Mouse (Mus musculus) forelimb bud, embryonic 11.5 days (tissue): ENCODE results near the gene Slc22a4.

ENCODE experiments used
- DNase-seq: peaks from one replicate; pipeline ENCODE4 v3.0.0-alpha.2; 2012; ENCODE audit warnings: low read depth, low spot score

The Slc22a4 gene

GRCm38 (mm10) chr11:54028044-54028951 lies at the start of gene Slc22a4:
Slc22a4 (minus strand) TSS chr11:54028090.
- DNase-seq, result peak; percentile 59

- no peak for DNase-seq
Measured at GRCm38 (mm10) chr11:54076101-54076500, 48.2 kb upstream of the Slc22a4 start.

GRCm38 (mm10) chr11:54075353-54075752 lies 47.5 kb upstream of the Slc22a4 start:
- DNase-seq, result no peak

- DNase-seq, result no peak
Measured at GRCm38 (mm10) chr11:54073291-54073690, 45.4 kb upstream of the Slc22a4 start.

- DNase-seq, result no peak
Measured at GRCm38 (mm10) chr11:54071726-54072445, 44.0 kb upstream of the Slc22a4 start.

GRCm38 (mm10) chr11:54068520-54069371 lies 40.9 kb upstream of the Slc22a4 start, which contains the start of gene Pdlim4:
Pdlim4 (minus strand) TSS chr11:54069014.
- DNase-seq, result peak; percentile 86

- no peak for DNase-seq
Measured at GRCm38 (mm10) chr11:54067996-54068519, 40.2 kb upstream of the Slc22a4 start.

GRCm38 (mm10) chr11:54067318-54067995 lies 39.6 kb upstream of the Slc22a4 start:
- DNase-seq, result no peak

GRCm38 (mm10) chr11:54066400-54066799 lies 38.5 kb upstream of the Slc22a4 start:
- DNase-seq, result no peak

- DNase-seq, result no peak
Measured at GRCm38 (mm10) chr11:54065915-54066178, 38.0 kb upstream of the Slc22a4 start.

GRCm38 (mm10) chr11:54065106-54065914 lies 37.4 kb upstream of the Slc22a4 start:
- no peak for DNase-seq

GRCm38 (mm10) chr11:54064412-54064978 lies 36.6 kb upstream of the Slc22a4 start:
- no peak for DNase-seq

- DNase-seq, result no peak
Measured at GRCm38 (mm10) chr11:54063472-54063775, 35.5 kb upstream of the Slc22a4 start.

GRCm38 (mm10) chr11:54062753-54063471 lies 35.0 kb upstream of the Slc22a4 start:
- no peak for DNase-seq

- DNase-seq, result no peak
Measured at GRCm38 (mm10) chr11:54062086-54062752, 34.3 kb upstream of the Slc22a4 start.

GRCm38 (mm10) chr11:54060316-54060715 lies 32.4 kb upstream of the Slc22a4 start:
- DNase-seq, result peak; percentile 86

- DNase-seq, result no peak
Measured at GRCm38 (mm10) chr11:54059526-54059925, 31.6 kb upstream of the Slc22a4 start.

- DNase-seq, result no peak
Measured at GRCm38 (mm10) chr11:54058643-54059042, 30.8 kb upstream of the Slc22a4 start.
